Mouse (Mus musculus) heart, postnatal 10 days (tissue): ENCODE measurements around the gene Gm3252. TPM values are rescaled to one million over a fixed set of nuclear protein-coding genes. Genes with fewer than 3 reads are reported as not detected.
"Not testable (repeated sequence)": the region's sequence is repeated elsewhere in the genome, so short reads cannot be mapped to it uniquely, and the experiment has no call there.

Source experiments
- DNase-seq, 2 experiments: peaks; one replicate each; pipeline ENCODE4 v3.0.0; 2021
- intact Hi-C: fragments of 180-260 bp; cut with DNase I; formaldehyde crosslinking; loops from one replicate; pipeline ENCODE4 v1.15.1; 2025
- total RNA-seq, 2 experiments: library from RNA; stranded (reverse); gene quantifications; 2 replicates each; pipeline ENCODE4 v1.2.3; 2021

The Gm3252 gene
- total RNA-seq = under 1 TPM; 0.29 to 0.35 TPM

GRCm38 (mm10) chr14:4726038-4726880, at the start of gene Gm3252:
Gene Gm3252, plus strand, starts transcription at chr14:4726775.
- peak in 1 of 2 experiments; percentile 0 for DNase-seq
- intact Hi-C loops = not testable (repeated sequence)

GRCm38 (mm10) chr14:4708938-4709337, 17.6 kb upstream of the Gm3252 start, which contains the start of gene Gm7876:
Gene Gm7876, plus strand, starts transcription at chr14:4709238.
- intact Hi-C loops, DNase-seq: not testable (repeated sequence)

GRCm38 (mm10) chr14:4776037-4776436, 49.5 kb downstream of the Gm3252 start, which contains the start of gene Gm9602:
Gene Gm9602, plus strand, starts transcription at chr14:4776337.
- DNase-seq, intact Hi-C loops: not testable (repeated sequence)

Other genes starting within 250 kb of the Gm3252 start
- not detected for gene Gm3182, start 245.0 kb upstream of the Gm3252 start, total RNA-seq
- gene Gm3047, start 171.4 kb upstream of the Gm3252 start, total RNA-seq = not detected
- gene Gm8159, start 94.4 kb upstream of the Gm3252 start, total RNA-seq = not detected
- not detected for gene Gm3239, start 62.6 kb upstream of the Gm3252 start, total RNA-seq
- not detected for gene Gm7876, start 17.5 kb upstream of the Gm3252 start, total RNA-seq
- not detected for gene Gm9602, start 49.6 kb downstream of the Gm3252 start, total RNA-seq
- gene Gm3269, start 111.3 kb downstream of the Gm3252 start, total RNA-seq = not detected
- gene Gm3264, start 128.8 kb downstream of the Gm3252 start, total RNA-seq = 1 to 10 TPM; 2.4 to 6.4 TPM
- not detected for gene Gm3278, start 165.6 kb downstream of the Gm3252 start, total RNA-seq